Comparison of ENCODE assay signal across 8 mouse cellular contexts in genomic region chr13:54749864-54750411, GRCm38 (mm10). TPM values are rescaled to one million over a fixed set of nuclear protein-coding genes. Genes with fewer than 3 reads are reported as not detected.
DNase-seq lines count a peak whose midpoint lies in the region; ATAC-seq lines count a peak whose summit lies in the region.

Gene Gprin1, minus strand, starts transcription at chr13:54749874.

- no peak for DNase-seq in kidney, adult 9 months
- peak; percentile 64 for DNase-seq in cerebellum, adult 8-10 months
- DNase-seq in urinary bladder, postnatal 4 days (ENCODE audit: low spot score in 2 of 2), result no peak
- DNase-seq in gastrocnemius, postnatal 14 days, result no peak

- H3K9ac ChIP-seq in kidney, embryonic 16.5 days (replicated peaks; ENCODE audit: low read length), result no peak within 1 kb of the TSS
- peak within 1 kb of the TSS; percentile 86 for H3K9ac ChIP-seq in hindbrain, embryonic 12.5 days
- no peak within 1 kb of the TSS for H3K9ac ChIP-seq in liver, embryonic 15.5 days

- 2% methylated on average over 29 of the region's 29 CpGs for WGBS in kidney, embryonic 16.5 days
- WGBS in hindbrain, embryonic 12.5 days, result 4% methylated on average over 29 of the region's 29 CpGs
- WGBS in liver, embryonic 15.5 days (ENCODE audit: insufficient replicate concordance), result 3% methylated on average over 29 of the region's 29 CpGs

- 0 out of 2 replicates have a peak, but pooled peaks have one; percentile 29 for ATAC-seq in kidney, embryonic 16.5 days (ENCODE audit: low FRiP score, low TSS enrichment)
- peak; percentile 78 for ATAC-seq in hindbrain, embryonic 12.5 days (ENCODE audit: low FRiP score)
- ATAC-seq in liver, embryonic 15.5 days (ENCODE audit: insufficient read depth), result no peak
- ATAC-seq in monocyte, adult 5-6 weeks (replicated peaks; ENCODE audit: insufficient number of reproducible peaks, low FRiP score, low TSS enrichment, poor library complexity, severe bottlenecking), result no peak

- H3K36me3 ChIP-seq in kidney, embryonic 16.5 days (ENCODE audit: insufficient read depth, low read length), result no peaks in the 10 kb centered on the region
- no peaks in the 10 kb centered on the region for H3K36me3 ChIP-seq in hindbrain, embryonic 12.5 days
- no peaks in the 10 kb centered on the region for H3K36me3 ChIP-seq in liver, embryonic 15.5 days (replicated peaks)

- H3K27me3 ChIP-seq in kidney, embryonic 16.5 days (ENCODE audit: insufficient read depth, low read length), result peaks cover 42% of the 10 kb centered on the region
- H3K27me3 ChIP-seq in hindbrain, embryonic 12.5 days, result peaks cover 41% of the 10 kb centered on the region
- peaks cover 76% of the 10 kb centered on the region for H3K27me3 ChIP-seq in liver, embryonic 15.5 days

- intact Hi-C loops in gastrocnemius, postnatal 14 days (cut with DNase I; ENCODE audit: low total_unique reads), result no loop called here

- H3K4me2 ChIP-seq in kidney, embryonic 16.5 days (replicated peaks; ENCODE audit: low read depth, low read length), result peak within 1 kb of the TSS; percentile 95
- H3K4me2 ChIP-seq in hindbrain, embryonic 12.5 days (replicated peaks), result peak within 1 kb of the TSS; percentile 74
- peak within 1 kb of the TSS; percentile 68 for H3K4me2 ChIP-seq in liver, embryonic 15.5 days

- no peaks in the 10 kb centered on the region for H3K9me3 ChIP-seq in kidney, embryonic 16.5 days (ENCODE audit: low read length)
- no peaks in the 10 kb centered on the region for H3K9me3 ChIP-seq in hindbrain, embryonic 12.5 days (replicated peaks)
- no peaks in the 10 kb centered on the region for H3K9me3 ChIP-seq in liver, embryonic 15.5 days (replicated peaks)

- no peak within 1 kb of the TSS for H3K27ac ChIP-seq in kidney, embryonic 16.5 days (ENCODE audit: low read length)
- peak within 1 kb of the TSS; percentile 93 for H3K27ac ChIP-seq in hindbrain, embryonic 12.5 days
- no peak within 1 kb of the TSS for H3K27ac ChIP-seq in liver, embryonic 15.5 days (replicated peaks)

- H3K4me3 ChIP-seq in kidney, embryonic 16.5 days (ENCODE audit: low read length), result peak within 1 kb of the TSS; percentile 57
- H3K4me3 ChIP-seq in hindbrain, embryonic 12.5 days, result peak within 1 kb of the TSS; percentile 74
- H3K4me3 ChIP-seq in liver, embryonic 15.5 days (replicated peaks), result peak within 1 kb of the TSS; percentile 49

- peaks cover 5% of the 10 kb centered on the region for H3K4me1 ChIP-seq in kidney, embryonic 16.5 days (ENCODE audit: insufficient read depth, low read length)
- H3K4me1 ChIP-seq in hindbrain, embryonic 12.5 days, result peaks cover 54% of the 10 kb centered on the region
- peaks cover 7% of the 10 kb centered on the region for H3K4me1 ChIP-seq in liver, embryonic 15.5 days (replicated peaks)

RNA-seq across cellular contexts. Expression of gene Gprin1, which starts in this region (rescaled TPM):
- polyA plus RNA-seq in kidney, embryonic 16.5 days (2015; fragmentation: Nextera tagmentation; extraction: Ambion mirVana), result 0.06 and 0.09 TPM in 2 replicates
- polyA plus RNA-seq in hindbrain, embryonic 12.5 days (2016; fragmentation: Nextera tagmentation; extraction: Ambion mirVana), result 26.0 and 30.7 TPM in 2 replicates
- polyA plus RNA-seq in liver, embryonic 15.5 days (2015; fragmentation: Nextera tagmentation; extraction: Ambion mirVana), result 0.02 and 0.05 TPM in 2 replicates
- under 1 TPM; 0.09 to 0.12 TPM for total RNA-seq in gastrocnemius, postnatal 14 days (2021)
- not detected in 3 replicates for total RNA-seq in monocyte, adult 5-6 weeks (2017)

Comparison
In these comparisons a context has a peak if more than half of its experiments do, and no peak if none do; other contexts are left out.
1. RNA of gene Gprin1 (polyA plus RNA-seq): 26.0 to 30.7 TPM in hindbrain, embryonic 12.5 days; 0.06 to 0.09 TPM in kidney, embryonic 16.5 days and 0.02 to 0.05 TPM in liver, embryonic 15.5 days; every median in the first group is over 10 times any median in the second.
2. Peak in ATAC-seq, H3K4me3 ChIP-seq and H3K4me2 ChIP-seq in kidney, embryonic 16.5 days; RNA of the gene not detected or under 1 TPM.
3. Peak in every context shown above with its lines, with median percentiles within 50 percentile points of each other: H3K4me2 ChIP-seq and H3K4me3 ChIP-seq.